Mouse (Mus musculus) induced T-regulatory cell, adult 2 months (primary cell): ENCODE measurements around the gene Specc1l.

Experiments used
- DNase-seq: peaks from one replicate; pipeline ENCODE4 v3.0.0-alpha.2; 2012; ENCODE audit warnings: low read depth

The Specc1l gene

DNA sequence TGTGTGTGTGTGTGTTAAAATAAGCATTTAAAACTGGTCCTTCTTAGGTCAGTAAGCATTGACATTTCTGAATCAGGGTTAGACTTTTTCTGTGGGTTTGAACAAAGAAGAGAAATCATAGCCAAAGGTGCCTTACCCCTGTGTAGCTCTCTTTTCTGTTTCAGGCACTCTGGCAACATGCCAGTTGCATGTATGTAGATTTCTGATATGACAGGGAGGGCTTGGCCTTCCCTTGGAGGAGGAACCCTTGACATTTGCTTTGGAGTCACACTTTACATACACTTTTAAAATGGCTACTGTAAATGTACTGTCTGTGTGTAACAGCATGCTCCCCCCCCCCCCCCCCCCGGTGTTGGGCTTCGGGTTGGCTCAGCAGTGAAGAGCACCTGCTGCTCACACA is 12.8 kb downstream of the Specc1l start:
- DNase-seq = peak; percentile 66

DNA sequence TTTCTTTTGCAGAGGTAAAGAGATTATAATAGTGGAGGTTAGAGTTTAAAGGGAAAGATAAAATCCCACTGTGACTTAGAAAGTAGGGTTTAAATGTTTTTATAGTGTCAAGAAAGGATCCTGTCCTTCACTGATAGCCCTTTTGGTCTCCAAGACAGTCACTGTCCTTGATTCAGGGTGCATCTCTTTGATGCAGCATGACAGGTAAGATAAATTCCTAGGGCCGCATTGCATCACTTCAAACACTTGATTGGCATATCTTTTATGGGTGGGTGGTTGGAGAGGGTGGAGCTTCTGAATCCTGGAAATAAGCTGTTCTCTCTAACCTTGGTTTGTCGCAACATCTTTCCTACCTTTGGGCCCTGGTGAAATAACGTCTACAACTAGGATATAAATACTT is 15.5 kb downstream of the Specc1l start:
- DNase-seq = no peak

DNA sequence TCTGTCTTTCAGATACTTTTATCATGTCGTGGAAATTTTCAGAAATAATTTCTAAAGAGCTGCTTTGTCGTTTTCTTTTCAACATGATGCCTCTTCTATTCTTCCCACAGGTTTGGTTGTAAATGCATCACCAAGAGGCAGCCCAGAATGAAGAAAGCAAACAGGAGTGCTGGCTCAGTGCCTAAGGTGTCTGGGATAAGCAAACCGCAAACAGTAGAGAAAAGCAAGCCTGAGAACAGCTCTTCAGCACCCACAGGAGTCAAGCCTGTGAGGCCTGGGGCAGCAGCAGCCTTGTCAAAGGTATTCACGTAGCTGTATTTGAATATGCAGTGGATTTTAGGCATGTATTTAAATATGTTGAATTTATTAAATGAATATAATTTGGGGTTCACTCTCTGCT is 18.7 kb downstream of the Specc1l start:
- no peak for DNase-seq

DNA sequence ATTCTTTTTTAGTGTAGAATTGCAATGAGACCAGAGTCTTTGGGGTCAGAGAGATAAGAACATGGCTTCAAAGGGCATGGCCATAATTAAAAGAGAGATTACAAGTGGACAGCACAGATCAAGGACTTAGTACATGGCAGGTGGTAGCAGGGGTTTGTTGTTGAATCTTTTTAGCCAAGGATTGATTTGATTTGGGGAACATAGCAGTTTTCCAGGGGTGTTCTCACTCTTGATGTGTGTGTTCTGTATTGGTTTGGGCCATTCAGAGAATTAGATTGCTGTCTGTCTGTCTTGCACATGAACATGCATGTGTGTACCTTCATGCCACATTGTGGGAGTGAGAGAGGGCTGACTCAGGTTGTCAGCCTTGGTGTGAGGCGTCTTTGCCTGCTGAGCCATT is 20.0 kb downstream of the Specc1l start:
- no peak for DNase-seq

DNA sequence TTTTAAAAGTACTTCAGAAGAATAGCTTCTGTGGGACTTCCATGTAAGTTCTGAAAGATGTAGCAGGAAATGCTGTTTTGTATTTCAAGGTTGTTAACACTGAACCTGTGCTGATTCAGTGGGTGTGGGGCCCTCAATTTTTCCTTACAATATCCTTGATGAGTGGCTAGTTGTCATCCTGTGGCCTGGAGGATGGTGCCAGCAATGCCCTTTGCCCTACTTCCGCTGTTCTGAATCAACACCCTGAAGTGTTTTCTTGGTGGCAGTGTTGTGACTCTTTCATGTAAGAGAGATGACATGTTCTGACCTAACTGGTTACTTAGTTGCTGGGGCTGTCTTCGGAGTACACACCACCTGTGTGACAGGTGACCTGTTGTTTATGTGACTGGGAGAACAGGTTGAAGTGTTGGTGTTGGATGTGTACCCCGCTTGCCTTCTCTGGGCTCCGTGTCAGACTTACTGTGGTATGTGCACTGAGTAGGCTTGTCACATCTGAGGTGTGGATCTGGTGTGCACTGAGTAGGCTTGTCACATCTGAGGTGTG is 20.8 kb downstream of the Specc1l start:
- no peak for DNase-seq

DNA sequence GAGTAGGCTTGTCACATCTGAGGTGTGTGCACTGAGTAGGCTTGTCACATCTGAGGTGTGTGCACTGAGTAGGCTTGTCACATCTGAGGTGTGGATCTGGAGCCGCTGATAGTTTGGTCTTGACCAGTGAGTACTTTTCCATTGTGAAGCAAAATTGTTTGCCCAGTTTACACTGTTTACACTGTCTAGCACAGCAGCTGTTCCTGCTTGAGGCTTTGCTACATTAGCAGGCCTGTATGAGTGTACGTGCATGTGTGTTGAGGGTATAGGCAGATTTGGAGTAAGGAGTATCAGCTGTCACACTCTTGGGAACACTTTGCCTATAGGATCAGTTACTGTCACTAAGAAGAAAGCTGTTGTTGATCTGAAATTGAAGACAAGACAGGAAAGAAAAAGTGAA is 21.6 kb downstream of the Specc1l start:
- no peak for DNase-seq

DNA sequence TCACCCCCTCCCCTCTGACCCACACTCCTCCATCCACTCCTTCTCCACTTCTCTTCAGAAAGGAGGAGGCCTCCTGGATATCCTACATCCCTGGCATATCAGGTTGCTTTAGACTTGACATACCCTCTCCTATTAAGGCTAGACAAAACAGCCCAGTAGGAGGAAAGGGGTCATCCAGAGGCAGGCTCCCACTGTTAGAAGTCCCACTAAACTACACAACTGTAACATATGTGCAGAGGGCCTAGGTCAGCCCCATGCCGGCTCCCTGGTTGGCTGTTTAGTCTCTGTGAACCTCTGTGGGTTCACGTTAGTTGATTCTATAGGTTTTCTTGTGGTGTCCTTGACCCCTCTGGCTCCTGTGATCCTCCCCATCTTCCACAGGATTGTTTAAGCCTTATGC is 23.9 kb downstream of the Specc1l start:
- DNase-seq = no peak

DNA sequence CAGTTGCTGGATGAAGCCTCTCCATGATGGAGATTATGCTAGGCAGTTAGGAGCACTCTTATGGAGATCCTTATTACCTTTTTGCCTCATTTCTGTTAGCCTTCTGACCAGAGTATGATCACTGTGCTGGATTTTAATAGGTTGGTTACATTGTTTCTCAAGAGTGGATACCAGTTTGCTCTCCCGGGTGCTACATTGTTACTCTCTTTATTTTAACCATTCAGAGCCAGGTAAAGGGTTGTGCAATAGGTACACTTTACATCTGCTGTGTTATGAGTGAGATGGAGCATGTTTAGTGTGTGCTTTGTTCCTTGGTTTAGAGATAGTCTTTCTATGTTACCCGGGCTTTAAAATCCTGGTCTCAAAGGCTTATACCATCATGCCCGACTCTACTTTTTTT is 24.3 kb downstream of the Specc1l start:
- no peak for DNase-seq

DNA sequence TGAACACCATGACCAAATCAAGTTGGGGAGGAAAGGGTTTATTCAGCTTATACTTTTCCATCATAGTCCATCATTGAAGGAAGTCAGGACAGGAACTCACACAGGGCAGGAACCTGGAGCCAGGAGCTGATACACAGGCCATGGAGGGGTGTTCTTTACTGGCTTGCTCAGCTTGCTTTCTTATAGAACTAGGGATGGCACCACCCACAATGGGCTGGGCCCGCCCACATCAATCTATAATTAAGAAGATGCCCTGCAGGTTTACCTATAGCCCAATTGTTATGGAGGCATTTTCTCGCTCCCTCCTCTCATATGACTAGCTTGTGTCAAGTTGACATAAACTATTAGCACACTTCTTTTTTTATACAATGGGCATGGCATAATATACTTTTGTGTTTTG is 25.3 kb downstream of the Specc1l start:
- DNase-seq = no peak

DNA sequence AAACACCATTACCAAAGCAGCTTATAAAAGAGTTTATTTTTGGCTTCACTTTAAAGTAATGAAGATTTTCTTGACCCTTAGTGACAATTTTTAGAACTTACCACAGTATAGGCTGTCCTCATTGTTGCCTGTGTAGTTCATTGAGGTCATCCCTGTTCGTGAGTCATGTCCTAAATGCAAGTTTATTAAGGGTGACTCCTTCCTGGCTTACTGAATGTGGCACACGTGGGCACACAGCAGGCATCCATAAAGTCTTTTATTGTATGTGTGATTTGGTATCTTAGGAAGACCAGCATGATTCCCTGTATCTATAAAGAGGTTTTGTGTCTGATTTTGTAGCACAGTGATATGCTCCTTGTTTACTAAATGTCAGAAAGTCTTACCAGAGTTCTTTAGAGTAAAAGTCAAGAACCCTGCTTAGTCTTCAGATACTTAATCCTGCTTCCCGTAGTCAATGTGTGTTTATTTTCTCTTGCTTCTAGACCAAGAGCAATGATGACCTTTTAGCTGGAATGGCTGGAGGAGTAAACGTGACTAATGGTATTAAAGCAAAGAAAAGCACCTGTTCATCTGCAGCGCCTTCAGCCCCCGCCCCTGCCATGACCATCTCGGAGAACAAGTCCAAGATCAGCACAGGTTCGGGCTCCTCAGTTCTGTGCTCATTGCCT is 28.8 kb downstream of the Specc1l start:
- no peak for DNase-seq

DNA sequence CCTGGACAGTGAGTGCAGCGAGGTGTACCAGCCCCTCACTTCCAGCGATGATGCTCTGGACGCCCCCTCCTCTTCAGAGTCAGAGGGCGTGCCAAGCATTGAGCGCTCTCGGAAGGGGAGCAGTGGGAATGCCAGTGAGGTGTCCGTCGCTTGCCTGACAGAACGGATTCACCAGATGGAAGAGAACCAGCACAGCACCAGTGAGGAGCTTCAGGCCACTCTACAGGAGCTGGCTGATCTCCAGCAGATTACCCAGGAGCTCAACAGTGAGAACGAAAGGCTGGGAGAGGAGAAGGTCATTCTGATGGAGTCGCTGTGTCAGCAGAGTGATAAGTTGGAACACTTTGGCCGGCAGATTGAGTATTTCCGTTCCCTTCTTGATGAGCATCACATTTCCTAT is 33.9 kb downstream of the Specc1l start:
- no peak for DNase-seq

DNA sequence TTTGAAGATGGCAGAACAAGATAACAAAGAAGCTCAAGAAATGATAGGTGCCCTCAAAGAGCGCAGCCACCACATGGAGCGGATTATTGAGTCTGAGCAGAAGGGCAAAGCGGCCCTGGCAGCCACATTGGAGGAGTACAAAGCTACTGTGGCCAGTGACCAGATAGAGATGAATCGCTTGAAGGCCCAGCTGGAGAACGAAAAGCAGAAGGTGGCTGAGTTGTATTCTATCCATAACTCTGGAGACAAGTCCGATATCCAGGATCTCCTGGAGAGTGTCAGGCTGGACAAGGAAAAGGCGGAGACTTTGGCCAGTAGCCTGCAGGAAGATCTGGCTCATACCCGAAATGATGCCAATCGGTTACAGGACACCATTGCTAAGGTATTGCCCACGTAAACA is 34.5 kb downstream of the Specc1l start:
- DNase-seq = no peak

DNA sequence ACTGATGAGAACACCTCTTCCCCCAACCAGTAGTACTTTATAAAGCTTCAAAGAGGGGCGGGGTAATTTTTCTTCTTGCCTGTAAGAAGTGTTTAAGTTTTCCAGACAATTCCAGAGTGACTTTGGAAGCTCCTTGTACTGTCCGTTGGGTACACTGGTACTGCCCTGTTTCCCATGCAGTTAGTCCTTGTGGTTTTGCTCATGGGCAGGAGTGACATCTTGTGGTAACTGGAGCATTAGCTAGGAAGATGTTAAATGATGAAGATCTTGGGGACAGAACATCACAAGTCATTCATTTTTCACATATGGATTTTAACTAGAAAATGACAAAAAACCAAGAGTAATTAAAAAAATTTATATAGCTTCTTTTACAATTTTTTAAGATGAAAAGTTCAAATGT is 39.1 kb downstream of the Specc1l start:
- DNase-seq = peak; percentile 14

DNA sequence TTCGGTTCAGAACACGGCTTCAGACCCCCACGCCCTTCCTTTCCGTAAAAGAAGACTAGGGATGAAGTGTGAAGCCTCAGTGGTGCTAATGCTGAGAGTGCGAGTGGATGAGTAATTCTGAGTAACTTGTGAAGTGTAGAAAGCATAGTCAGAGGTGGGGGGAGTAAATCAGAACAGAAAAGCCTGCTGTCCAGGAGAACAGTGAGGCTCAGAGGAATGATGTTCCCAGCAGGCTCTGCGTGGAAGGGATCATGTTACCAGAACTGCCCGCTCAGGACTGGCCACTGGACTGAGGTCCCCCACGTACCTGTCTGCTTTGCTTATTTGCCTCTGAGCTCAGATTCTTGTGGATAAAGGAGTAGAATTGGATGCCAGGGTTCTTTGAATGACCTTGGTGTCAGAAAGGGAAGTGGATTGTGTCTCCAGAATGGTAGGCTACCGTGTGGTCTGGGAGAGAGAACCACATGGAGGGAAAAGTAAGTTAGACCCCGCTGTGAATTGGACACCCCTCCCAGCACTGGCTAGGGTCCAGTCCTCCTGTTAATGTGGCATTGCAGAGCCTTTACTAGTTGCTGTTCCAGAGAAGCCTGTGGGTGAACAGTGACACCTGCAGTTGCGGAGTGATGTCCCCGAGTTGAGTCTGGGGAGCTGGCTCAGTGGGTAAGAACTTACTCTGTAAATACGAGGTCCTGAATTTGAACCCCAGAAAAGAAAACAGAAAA is 40.6 kb downstream of the Specc1l start:
- no peak for DNase-seq

DNA sequence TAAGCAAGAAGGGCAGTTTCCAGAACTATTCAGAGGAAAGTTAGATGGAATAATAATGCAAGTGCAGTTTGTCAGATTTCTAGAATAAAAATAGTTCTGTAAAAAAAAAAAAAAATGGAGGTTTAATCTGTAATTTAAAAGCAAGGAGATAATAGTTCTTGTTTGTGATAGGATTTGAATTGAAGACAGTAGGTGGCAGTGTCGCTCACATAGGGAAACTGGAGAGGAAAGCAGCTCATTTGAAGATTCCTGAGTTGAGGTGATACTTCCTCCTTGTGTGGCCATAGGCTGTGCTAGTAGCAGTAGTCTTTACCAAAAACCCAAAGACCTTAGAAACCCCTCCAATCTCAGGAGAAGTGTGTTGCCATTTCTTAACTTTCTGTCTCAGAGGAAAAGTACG is 43.2 kb downstream of the Specc1l start:
- peak; percentile 71 for DNase-seq

DNA sequence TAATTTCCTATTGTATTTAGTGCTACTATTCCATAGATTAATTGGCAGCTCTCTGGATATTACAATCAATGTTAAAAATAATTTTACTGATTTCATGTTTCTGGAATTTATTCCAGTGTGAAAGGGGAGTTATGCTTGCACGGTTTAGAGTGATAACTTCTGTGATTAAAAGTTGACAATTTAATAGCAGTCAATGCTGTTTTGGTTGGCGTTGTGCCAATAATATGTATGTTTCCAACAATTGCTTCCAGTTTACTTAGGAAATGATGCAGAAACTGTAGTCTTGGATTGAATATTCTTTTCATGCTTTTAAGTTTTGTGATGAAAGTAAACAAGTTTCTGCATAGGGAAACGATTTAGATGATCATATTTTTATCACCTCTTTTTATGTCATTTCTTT is 45.5 kb downstream of the Specc1l start:
- no peak for DNase-seq

DNA sequence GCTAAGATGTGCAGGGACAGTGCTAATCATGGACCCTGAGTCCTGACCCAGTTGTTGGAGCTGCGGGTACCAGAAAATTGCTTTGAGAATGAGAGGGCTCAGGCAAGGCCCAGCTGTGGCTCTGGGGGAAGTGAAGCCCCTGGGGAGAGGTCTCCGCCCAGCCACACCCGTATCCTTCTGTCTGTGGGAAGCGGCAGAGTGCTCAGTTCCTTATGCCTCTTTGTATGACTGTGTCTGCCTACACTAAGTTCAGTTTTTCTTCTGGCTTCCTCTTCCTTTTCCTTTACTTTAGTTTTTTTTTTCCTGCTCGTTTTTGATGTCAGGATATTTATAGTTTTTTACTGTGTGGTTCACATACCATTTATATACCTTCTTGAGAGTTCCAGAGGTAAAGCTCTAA is 46.4 kb downstream of the Specc1l start:
- no peak for DNase-seq

DNA sequence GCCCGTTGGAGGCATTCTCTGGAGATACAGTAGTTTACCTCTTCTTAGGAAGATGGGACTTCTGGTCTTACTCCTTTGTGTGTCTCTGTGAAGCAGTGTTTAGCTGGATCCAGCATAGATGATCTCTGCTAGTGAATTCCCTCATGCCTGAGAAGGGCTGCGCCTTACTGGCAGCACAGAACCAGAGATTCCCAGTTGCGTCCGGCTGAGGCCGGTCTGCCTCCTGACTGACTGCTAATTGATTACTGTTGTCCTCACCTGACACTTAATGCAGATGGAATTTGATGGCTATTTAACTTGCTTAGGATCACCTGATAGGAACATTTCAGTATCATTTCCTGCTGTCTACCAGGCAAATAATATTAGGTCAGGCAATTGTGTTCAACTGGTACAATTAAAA is 49.4 kb downstream of the Specc1l start:
- no peak for DNase-seq

DNA sequence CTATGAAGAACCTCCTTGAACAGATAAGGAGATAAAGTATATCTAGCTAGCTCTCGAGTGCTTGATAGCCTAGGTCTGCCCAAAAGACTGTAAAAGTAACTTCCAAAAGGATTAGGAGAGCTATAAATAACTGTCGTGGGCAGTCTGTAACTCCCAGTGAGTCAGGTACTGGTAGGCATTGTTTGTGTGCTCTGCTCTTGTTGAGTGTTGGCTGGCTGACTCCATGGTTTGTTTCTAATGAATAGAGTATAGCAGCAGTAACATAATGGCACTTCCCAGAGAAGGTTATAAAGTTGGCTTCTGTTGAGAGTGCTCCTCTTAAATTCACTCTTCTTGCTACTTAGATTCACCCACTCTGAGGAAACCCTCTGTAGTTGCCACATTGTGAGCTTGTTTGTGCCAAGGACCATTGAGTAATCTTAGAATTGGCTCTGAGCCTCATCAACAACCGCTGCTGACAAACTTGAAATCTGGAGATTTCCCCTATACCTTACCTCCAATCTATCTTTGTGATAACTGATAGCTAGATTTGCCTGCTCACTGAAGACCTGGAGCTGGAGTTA is 53.2 kb downstream of the Specc1l start:
- no peak for DNase-seq

DNA sequence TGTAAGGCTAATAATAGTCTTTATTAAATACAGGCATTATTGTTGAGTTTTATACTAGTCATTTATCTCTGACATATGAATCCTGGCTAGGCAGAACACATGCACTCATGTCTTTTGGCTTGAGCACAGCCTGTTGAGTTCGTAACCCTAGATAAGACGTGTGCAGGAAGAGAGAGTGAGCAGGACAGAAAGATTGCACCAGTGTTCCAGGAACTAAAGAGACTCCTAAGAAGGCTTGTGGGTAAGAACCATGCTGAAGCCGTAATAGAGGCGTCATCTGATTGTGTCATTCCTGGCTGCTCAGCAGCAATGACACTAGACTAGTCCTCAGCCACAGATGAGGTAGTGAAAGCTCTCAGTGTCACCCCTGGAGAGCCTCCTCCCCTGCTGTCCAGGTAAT is 61.1 kb downstream of the Specc1l start:
- no peak for DNase-seq

DNA sequence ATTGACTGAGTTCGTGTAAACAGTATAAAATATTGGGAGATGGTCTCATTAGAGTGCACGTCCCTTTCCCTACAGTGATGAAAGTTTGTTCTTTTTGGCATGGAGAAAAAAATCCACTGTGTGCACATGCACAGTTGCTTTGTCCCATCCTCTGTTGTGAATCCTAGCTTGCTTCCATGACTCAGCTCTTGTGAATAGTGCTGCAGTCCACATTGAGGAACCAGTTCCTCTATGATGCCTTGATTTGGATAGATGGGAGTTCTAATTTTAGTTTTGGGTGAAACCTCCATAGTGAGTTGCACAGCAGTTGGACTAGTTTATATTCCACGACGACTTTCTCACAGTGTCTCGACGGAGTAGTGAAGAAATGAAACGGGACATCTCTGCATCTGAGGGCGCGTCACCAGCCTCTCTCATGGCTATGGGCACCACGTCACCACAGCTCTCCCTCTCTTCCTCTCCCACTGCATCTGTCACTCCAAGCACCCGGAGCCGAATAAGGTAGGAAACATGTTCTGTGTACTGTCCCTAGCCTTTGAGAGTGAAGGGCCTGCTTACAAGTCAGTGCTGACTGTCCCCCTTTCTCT is 64.6 kb downstream of the Specc1l start:
- no peak for DNase-seq

DNA sequence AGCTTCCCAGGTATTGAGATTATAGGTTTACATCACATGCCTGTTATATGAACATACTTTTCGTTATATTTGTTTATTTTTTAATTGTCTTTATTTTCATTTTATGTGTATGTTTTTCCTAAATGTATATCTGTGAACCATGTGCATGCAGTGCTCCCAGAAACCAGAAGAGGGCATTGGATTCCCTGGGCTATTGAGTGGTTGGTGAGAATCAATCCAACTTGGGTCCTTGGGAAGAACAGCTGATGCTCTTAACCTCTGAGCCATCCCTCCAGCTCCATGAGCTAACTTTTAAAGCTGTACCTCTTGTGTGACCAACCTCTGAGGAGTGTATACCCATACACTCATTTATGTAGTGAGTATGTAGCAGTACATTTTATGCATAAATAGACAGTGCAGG is 65.6 kb downstream of the Specc1l start:
- DNase-seq = peak; percentile 72

DNA sequence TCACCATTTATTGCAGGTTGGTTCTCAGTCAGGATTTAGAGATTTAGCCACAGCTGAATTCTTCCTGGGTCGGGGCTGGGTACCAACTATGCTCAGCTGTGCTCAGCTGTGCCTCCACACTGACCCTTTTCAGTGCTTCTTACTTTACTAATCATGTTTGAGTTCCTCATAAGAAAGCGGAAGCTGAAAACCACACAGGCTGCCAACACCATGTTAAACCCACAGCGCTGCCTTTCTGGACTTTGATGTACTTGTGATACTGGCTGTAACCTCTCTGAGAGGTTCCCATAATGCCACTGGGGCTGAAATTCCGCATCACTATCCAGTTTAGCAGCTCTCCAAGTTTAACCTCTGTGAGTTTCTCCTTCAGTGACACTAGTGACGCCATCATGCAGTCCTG is 70.8 kb downstream of the Specc1l start:
- peak; percentile 85 for DNase-seq
